Comparison of ENCODE assay signal across 10 mouse cellular contexts in the genomic region with DNA sequence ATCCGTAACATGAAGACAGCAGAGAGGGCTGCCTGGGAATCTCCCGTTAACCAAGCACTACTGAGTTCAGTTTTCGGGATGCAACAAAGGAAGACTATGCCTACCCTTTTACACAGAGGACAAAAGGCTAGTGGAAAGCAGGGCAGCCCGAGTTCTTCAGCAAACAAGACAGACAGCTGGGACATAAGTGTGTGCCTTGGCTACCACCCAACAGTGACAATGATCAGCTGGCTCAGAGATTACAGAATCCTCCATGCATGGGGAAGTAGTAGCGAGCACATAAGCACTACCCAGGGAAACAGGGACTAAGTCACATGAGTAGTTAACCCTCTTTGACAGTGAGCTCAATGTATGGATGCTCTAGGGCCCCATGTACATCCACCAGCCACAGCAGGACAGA.
A peak's percentile ranks its signal among the peaks of the same experiment; 100 is the strongest.
DNase-seq lines count a peak whose midpoint lies in the region; ATAC-seq lines count a peak whose summit lies in the region.
"Had no signal": no experiment of that assay in that cellular context is flagged by ENCODE, and none has a peak within 500 bp of the region (broad histone marks: within the 10 kb centered on the region; RNA-seq: fewer than 3 reads in every experiment).

No protein-coding gene starts in this region.

- H3K9ac ChIP-seq in neural tube, embryonic 12.5 days = no peak overlapping the region
- H3K9ac ChIP-seq: limb, embryonic 13.5 days had no signal

- no peak overlapping the region for H3K27ac ChIP-seq in neural tube, embryonic 12.5 days
- H3K27ac ChIP-seq: limb, embryonic 13.5 days had no signal

- peak; percentile 69 for ATAC-seq in neural tube, embryonic 12.5 days (ENCODE audit: low FRiP score, low read depth)

- peaks cover 19% of the 10 kb centered on the region; the same call in 1 of the 2 replicates for H3K36me3 ChIP-seq in neural tube, embryonic 12.5 days

- WGBS in neural tube, embryonic 12.5 days = 47% methylated on average over 5 of the region's 5 CpGs

- H3K9me3 ChIP-seq in neural tube, embryonic 12.5 days = no peaks in the 10 kb centered on the region
- H3K9me3 ChIP-seq: limb, embryonic 13.5 days had no signal

- no peaks in the 10 kb centered on the region for H3K4me1 ChIP-seq in neural tube, embryonic 12.5 days
- H3K4me1 ChIP-seq: limb, embryonic 13.5 days had no signal

- H3K27me3 ChIP-seq in neural tube, embryonic 12.5 days (replicated peaks) = no peaks in the 10 kb centered on the region
- H3K27me3 ChIP-seq: limb, embryonic 13.5 days had no signal

- H3K4me2 ChIP-seq in neural tube, embryonic 12.5 days (replicated peaks) = no peak overlapping the region
- H3K4me2 ChIP-seq: limb, embryonic 13.5 days had no signal

- DNase-seq in cerebellum, adult 11 months = peak; percentile 6
- DNase-seq in cerebellum, adult 11-12 months = no peak
- no peak for DNase-seq in neural tube, embryonic 10.5 days (ENCODE audit: extremely low spot score, low spot score)
- peak; percentile 47 to 54 for DNase-seq in layer of hippocampus, postnatal 36 days
- DNase-seq in retina, postnatal 7 days (ENCODE audit: low read depth, low spot score) = peak; percentile 33
- no peak for DNase-seq in adrenal gland, adult 8-10 months
- no peak for DNase-seq in thymus, postnatal 10 days (ENCODE audit: low spot score in 2 of 2)
- DNase-seq: adrenal gland, postnatal 25 days had no signal

- no peak overlapping the region for H3K4me3 ChIP-seq in neural tube, embryonic 12.5 days
- H3K4me3 ChIP-seq: limb, embryonic 13.5 days had no signal

Comparison
In these comparisons a context has a peak if more than half of its experiments do, and no peak if none do; other contexts are left out.
1. DNase-seq: peak in cerebellum, adult 11 months (single experiment), layer of hippocampus, postnatal 36 days (2 of 2) and retina, postnatal 7 days (single experiment); none in cerebellum, adult 11-12 months (single experiment), neural tube, embryonic 10.5 days (single experiment), adrenal gland, adult 8-10 months (single experiment) and thymus, postnatal 10 days (0 of 2).